Mouse (Mus musculus): ENCODE measurements around the gene Sclt1. TPM values are rescaled to one million over a fixed set of nuclear protein-coding genes. Genes with fewer than 3 reads are reported as not detected.

Sclt1 gene
- polyA plus RNA-seq, 1 experiment: 5.1 TPM

DNA sequence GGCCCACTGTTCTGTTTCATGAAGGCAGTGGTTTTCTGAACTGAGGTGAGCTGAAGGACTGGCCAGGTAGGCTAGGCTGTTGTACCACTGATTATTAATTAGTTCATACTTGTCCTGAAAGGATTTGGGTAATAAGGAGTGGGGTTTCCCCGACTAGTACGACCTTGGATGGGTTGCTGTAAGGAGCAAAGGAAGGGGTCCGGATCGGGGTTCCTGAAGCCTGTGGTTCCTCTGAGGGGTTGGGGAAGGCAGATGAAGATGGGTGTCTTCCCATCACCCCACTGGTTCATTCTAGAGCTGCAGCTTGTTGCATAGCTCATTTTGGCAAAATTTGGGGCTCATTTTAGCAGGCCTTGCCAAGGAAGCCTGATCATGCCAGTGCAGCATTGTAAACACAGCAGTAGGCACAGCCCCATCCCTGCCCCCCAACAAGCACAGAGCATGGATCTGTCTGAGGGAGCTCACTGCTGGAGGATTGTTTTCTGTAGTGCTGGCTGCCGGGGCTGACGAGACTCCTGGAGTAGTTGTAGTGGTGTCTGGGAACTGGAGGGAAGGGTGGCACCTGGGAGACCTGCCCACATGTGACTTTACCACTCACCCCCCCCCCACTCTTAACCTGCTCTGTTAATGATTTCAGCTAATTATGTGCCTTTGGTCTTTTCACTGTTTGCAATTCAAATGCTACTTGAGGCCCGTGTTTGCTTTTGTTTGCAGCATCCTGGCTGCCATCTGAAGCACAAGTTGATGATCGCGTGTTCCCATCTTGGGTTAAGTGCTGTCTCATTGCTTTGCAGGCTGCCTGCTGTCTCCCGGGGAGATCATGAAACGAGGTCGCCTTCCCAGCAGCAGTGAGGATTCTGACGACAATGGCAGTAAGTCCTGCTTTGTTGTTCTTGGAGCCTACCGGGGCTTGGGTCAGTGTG, 161.7 kb downstream of the Sclt1 start:
- H3K4me1 ChIP-seq (ENCODE audit: control insufficient read depth, insufficient read depth, low read length): no peaks in the 10 kb centered on the region; the same call in 1 of the 2 replicates
- H3K27ac ChIP-seq (ENCODE audit: control insufficient read depth, insufficient read depth, low read depth, low read length, poor library complexity): no peak overlapping the region
- WGBS: 80% methylated on average over 14 of the region's 14 CpGs
- no peak overlapping the region for H3K4me3 ChIP-seq (replicated peaks; ENCODE audit: control insufficient read depth, low read depth, low read length)
- TF ChIP-seq CTCF (IDR thresholded peaks at IDR 0.05; ENCODE audit: control insufficient read depth, insufficient read depth, low read length) (no peak), POLR2A (IDR thresholded peaks at IDR 0.05; ENCODE audit: borderline replicate concordance, control insufficient read depth, low read depth, low read length) (no peak)

DNA sequence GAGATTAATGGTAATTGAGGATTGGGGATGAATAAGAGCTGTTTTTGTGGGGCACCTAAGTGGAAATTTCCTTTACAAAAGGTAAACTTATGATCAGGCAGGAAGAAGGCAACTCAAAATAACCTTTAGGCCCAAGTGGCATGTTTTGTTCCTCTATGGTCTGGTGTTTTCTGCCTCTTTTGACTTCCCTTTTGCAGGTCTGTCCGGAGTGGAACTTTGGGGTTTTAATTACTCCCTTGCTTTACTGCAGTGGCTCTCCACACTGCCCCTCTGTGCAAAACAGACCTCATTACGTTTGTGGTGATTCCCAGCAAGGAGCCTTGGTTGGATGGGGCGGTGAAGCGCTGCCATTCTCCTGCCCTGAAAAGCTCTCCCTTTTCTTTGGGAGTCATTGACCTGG, 162.4 kb downstream of the Sclt1 start:
- Histone ChIP-seq H3K27ac (ENCODE audit: control insufficient read depth, insufficient read depth, low read depth, low read length, poor library complexity) (no peak overlapping the region), H3K4me3 (replicated peaks; ENCODE audit: control insufficient read depth, low read depth, low read length) (no peak overlapping the region), H3K4me1 (ENCODE audit: control insufficient read depth, insufficient read depth, low read length) (no peaks in the 10 kb centered on the region; the same call in 1 of the 2 replicates)
- 39% methylated on average over 4 of the region's 4 CpGs for whole genome bisulfite sequencing
- TF ChIP-seq CTCF (IDR thresholded peaks at IDR 0.05; ENCODE audit: control insufficient read depth, insufficient read depth, low read length): no peak
- no peak for TF ChIP-seq POLR2A (IDR thresholded peaks at IDR 0.05; ENCODE audit: borderline replicate concordance, control insufficient read depth, low read depth, low read length)

DNA sequence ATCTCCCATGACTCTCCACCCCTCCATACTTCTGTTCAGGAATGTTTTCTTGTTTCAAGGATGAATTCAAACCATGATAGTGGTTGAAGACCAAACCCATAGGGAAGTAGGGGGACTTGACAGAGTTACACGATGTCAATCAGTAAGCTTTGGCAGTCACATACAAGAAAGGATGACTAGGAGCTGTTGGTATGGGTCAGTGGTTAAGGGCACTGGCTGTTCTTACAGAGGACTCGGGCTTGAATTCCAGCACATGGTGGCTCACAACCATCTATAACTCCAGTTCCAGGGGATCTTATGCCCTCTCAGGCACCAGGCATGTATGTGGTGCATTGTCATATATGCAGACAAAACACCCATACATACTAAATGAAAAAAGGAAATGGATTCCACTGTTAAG, 165.1 kb downstream of the Sclt1 start:
- H3K27ac ChIP-seq (ENCODE audit: control insufficient read depth, insufficient read depth, low read depth, low read length, poor library complexity): no peak overlapping the region
- H3K4me3 ChIP-seq (replicated peaks; ENCODE audit: control insufficient read depth, low read depth, low read length): no peak overlapping the region
- TF ChIP-seq CTCF (IDR thresholded peaks at IDR 0.05; ENCODE audit: control insufficient read depth, insufficient read depth, low read length): no peak
- no peak for TF ChIP-seq POLR2A (IDR thresholded peaks at IDR 0.05; ENCODE audit: borderline replicate concordance, control insufficient read depth, low read depth, low read length)
- H3K4me1 ChIP-seq (ENCODE audit: control insufficient read depth, insufficient read depth, low read length): peaks cover 2% of the 10 kb centered on the region
- WGBS: 61% methylated on average over 2 of the region's 2 CpGs

Other genes with a start within 250 kb of the Sclt1 start
- gene Jade1, start 186.8 kb downstream of the Sclt1 start, polyA plus RNA-seq (2011; ENCODE audit: insufficient read depth, insufficient read length, low replicate concordance, missing spikeins): 4.7 and 13.1 TPM in 2 replicates
- gene D3Ertd751e, start 97 bp upstream of the Sclt1 start, polyA plus RNA-seq (2011; ENCODE audit: insufficient read depth, insufficient read length, low replicate concordance, missing spikeins): 4.1 and 11.2 TPM in 2 replicates